Mouse (Mus musculus) lung, postnatal 25 days (tissue): ENCODE results near the gene 0610009B22Rik.
"Not testable (repeated sequence)": the region's sequence is repeated elsewhere in the genome, so short reads cannot be mapped to it uniquely, and the experiment has no call there.

Source experiments
- DNase-seq: peaks from one replicate; pipeline ENCODE4 v3.0.0; 2022; ENCODE audit warnings: low spot score

The 0610009B22Rik gene

GRCm38 (mm10) chr11:51688330-51689328, at the start of gene 0610009B22Rik:
Gene 0610009B22Rik (minus strand): TSS chr11:51688874.
- peak; percentile 100 for DNase-seq

- not testable (repeated sequence) for DNase-seq
Observed at GRCm38 (mm10) chr11:51734218-51734617, 45.5 kb upstream of the 0610009B22Rik start.

GRCm38 (mm10) chr11:51732883-51733282, 44.2 kb upstream of the 0610009B22Rik start:
- no peak for DNase-seq

- DNase-seq = no peak
Observed at GRCm38 (mm10) chr11:51721066-51721465, 32.4 kb upstream of the 0610009B22Rik start.

GRCm38 (mm10) chr11:51707080-51707479, 18.4 kb upstream of the 0610009B22Rik start:
- no peak for DNase-seq

- DNase-seq = no peak
Observed at GRCm38 (mm10) chr11:51706451-51706850, 17.8 kb upstream of the 0610009B22Rik start.

GRCm38 (mm10) chr11:51703379-51703998, 14.8 kb upstream of the 0610009B22Rik start:
- DNase-seq = no peak

- DNase-seq = no peak
Observed at GRCm38 (mm10) chr11:51702831-51703230, 14.2 kb upstream of the 0610009B22Rik start.

GRCm38 (mm10) chr11:51694984-51695383, 6.3 kb upstream of the 0610009B22Rik start:
- no peak for DNase-seq

- not testable (repeated sequence) for DNase-seq
Observed at GRCm38 (mm10) chr11:51690597-51690996, 1.9 kb upstream of the 0610009B22Rik start.

GRCm38 (mm10) chr11:51689343-51689742, 669 bp upstream of the 0610009B22Rik start:
- no peak for DNase-seq

GRCm38 (mm10) chr11:51681976-51682374, 6.7 kb downstream of the 0610009B22Rik start:
- DNase-seq = no peak

GRCm38 (mm10) chr11:51681324-51681975, 7.2 kb downstream of the 0610009B22Rik start:
- DNase-seq = peak; percentile 89

- no peak for DNase-seq
Observed at GRCm38 (mm10) chr11:51679466-51679865, 9.2 kb downstream of the 0610009B22Rik start.

- DNase-seq = no peak
Observed at GRCm38 (mm10) chr11:51677737-51678418, 10.8 kb downstream of the 0610009B22Rik start.

- DNase-seq = no peak
Observed at GRCm38 (mm10) chr11:51675386-51675785, 13.3 kb downstream of the 0610009B22Rik start.

GRCm38 (mm10) chr11:51673291-51673690, 15.4 kb downstream of the 0610009B22Rik start:
- no peak for DNase-seq

GRCm38 (mm10) chr11:51671376-51671775, 17.3 kb downstream of the 0610009B22Rik start:
- DNase-seq = no peak

- DNase-seq = no peak
Observed at GRCm38 (mm10) chr11:51670846-51671245, 17.8 kb downstream of the 0610009B22Rik start.

GRCm38 (mm10) chr11:51664747-51665146, 23.9 kb downstream of the 0610009B22Rik start:
- DNase-seq = not testable (repeated sequence)

- DNase-seq = no peak
Observed at GRCm38 (mm10) chr11:51662632-51663031, 26.0 kb downstream of the 0610009B22Rik start.

- DNase-seq = no peak
Observed at GRCm38 (mm10) chr11:51661867-51662365, 26.8 kb downstream of the 0610009B22Rik start.
